Mouse (Mus musculus) heart, adult 2 months (tissue): Measurements from ENCODE around the gene Trim21.

Source experiments
- CTCF ChIP-seq: fragments of 200-600 bp; IDR thresholded peaks from 2 replicates; pipeline ENCODE4 v1.8.1; 2022; ENCODE audit warnings: antibody characterized with exemption, mild to moderate bottlenecking, moderate library complexity
- POLR2A ChIP-seq: fragments of 200-500 bp; IDR thresholded peaks from 2 replicates; pipeline ENCODE4 v1.6.1; 2011; ENCODE audit warnings: mild to moderate bottlenecking, low read depth, low read length, control low read depth; ENCODE audit not compliant: insufficient read depth

- TF ChIP-seq CTCF, result no peak
- no peak for TF ChIP-seq POLR2A
These were observed 15.7 kb downstream of the Trim21 start, which contains the start of gene Olfr549 for GRCm38 (mm10) chr7:102549570-102549969.
